Mouse (Mus musculus): ENCODE data around the gene Kcnc1.

Kcnc1 gene

GRCm38 (mm10) chr7:46421535-46421934 lies 25.2 kb downstream of the Kcnc1 start:
- DNase-seq (ENCODE audit: low spot score in 2 of 2): peak; percentile 51 to 55

- DNase-seq (ENCODE audit: low spot score in 2 of 2): peak in 1 of 2 experiments; percentile 69
Observed at GRCm38 (mm10) chr7:46422052-46422763, 25.9 kb downstream of the Kcnc1 start.

- DNase-seq (ENCODE audit: low spot score in 2 of 2): peak; percentile 75 to 81
Observed at GRCm38 (mm10) chr7:46422764-46423412, 26.6 kb downstream of the Kcnc1 start.

- no peak for DNase-seq (ENCODE audit: low spot score in 2 of 2)
Observed at GRCm38 (mm10) chr7:46423951-46424350, 27.7 kb downstream of the Kcnc1 start.

- no peak for DNase-seq (ENCODE audit: low spot score in 2 of 2)
Observed at GRCm38 (mm10) chr7:46425012-46425411, 28.7 kb downstream of the Kcnc1 start.

- no peak for DNase-seq (ENCODE audit: low spot score in 2 of 2)
Observed at GRCm38 (mm10) chr7:46433874-46434273, 37.6 kb downstream of the Kcnc1 start.

GRCm38 (mm10) chr7:46435833-46436232 lies 39.5 kb downstream of the Kcnc1 start:
- DNase-seq (ENCODE audit: low spot score in 2 of 2): no peak

- DNase-seq (ENCODE audit: low spot score in 2 of 2): peak in 1 of 2 experiments; percentile 28
Observed at GRCm38 (mm10) chr7:46438537-46439141, 42.3 kb downstream of the Kcnc1 start.

- no peak for DNase-seq (ENCODE audit: low spot score in 2 of 2)
Observed at GRCm38 (mm10) chr7:46443163-46443562, 46.9 kb downstream of the Kcnc1 start.

GRCm38 (mm10) chr7:46445896-46446295 lies 49.6 kb downstream of the Kcnc1 start:
- no peak for DNase-seq (ENCODE audit: low spot score in 2 of 2)

- no peak for DNase-seq (ENCODE audit: low spot score in 2 of 2)
Observed at GRCm38 (mm10) chr7:46447473-46448165, 51.3 kb downstream of the Kcnc1 start.

GRCm38 (mm10) chr7:46448922-46449645 lies 52.8 kb downstream of the Kcnc1 start:
- no peak for DNase-seq (ENCODE audit: low spot score in 2 of 2)

GRCm38 (mm10) chr7:46453930-46454679 lies 57.8 kb downstream of the Kcnc1 start:
- peak in 1 of 2 experiments; percentile 38 for DNase-seq (ENCODE audit: low spot score in 2 of 2)

GRCm38 (mm10) chr7:46457889-46458288 lies 61.6 kb downstream of the Kcnc1 start:
- no peak for DNase-seq (ENCODE audit: low spot score in 2 of 2)

- no peak for DNase-seq (ENCODE audit: low spot score in 2 of 2)
Observed at GRCm38 (mm10) chr7:46459200-46459599, 62.9 kb downstream of the Kcnc1 start.

- no peak for DNase-seq (ENCODE audit: low spot score in 2 of 2)
Observed at GRCm38 (mm10) chr7:46459605-46460245, 63.4 kb downstream of the Kcnc1 start.

GRCm38 (mm10) chr7:46462287-46462686 lies 66.0 kb downstream of the Kcnc1 start:
- peak; percentile 24 to 36 for DNase-seq (ENCODE audit: low spot score in 2 of 2)

GRCm38 (mm10) chr7:46463136-46463535 lies 66.8 kb downstream of the Kcnc1 start:
- DNase-seq (ENCODE audit: low spot score in 2 of 2): no peak

GRCm38 (mm10) chr7:46466422-46466981 lies 70.2 kb downstream of the Kcnc1 start:
- peak in 1 of 2 experiments; percentile 51 for DNase-seq (ENCODE audit: low spot score in 2 of 2)

- no peak for DNase-seq (ENCODE audit: low spot score in 2 of 2)
Observed at GRCm38 (mm10) chr7:46469542-46469941, 73.2 kb downstream of the Kcnc1 start.
